Mouse (Mus musculus) lung, adult 2 months (tissue): ENCODE measurements around the gene Prpsap2. TPM values are rescaled to one million over a fixed set of nuclear protein-coding genes. Genes with fewer than 3 reads are reported as not detected.

Experiments used
- DNase-seq: peaks from one replicate; pipeline ENCODE4 v3.0.0; 2022
- H3K4me1 ChIP-seq: fragments of 200-500 bp; 2 replicates; pipeline ENCODE4 v1.6.1; 2011; ENCODE audit warnings: low read length; ENCODE audit not compliant: control insufficient read depth, insufficient read depth
- H3K4me3 ChIP-seq: fragments of 200-500 bp; replicated peaks from 2 replicates; pipeline ENCODE3; 2011; ENCODE audit warnings: low read depth, mild to moderate bottlenecking, control low read depth, low read length; ENCODE audit errors: extremely low read depth
- CTCF ChIP-seq: fragments of 200-500 bp; IDR thresholded peaks from 2 replicates; pipeline ENCODE4 v1.5.1; 2011; ENCODE audit warnings: mild to moderate bottlenecking, low read length, control low read depth; ENCODE audit not compliant: insufficient read depth
- POLR2A ChIP-seq: fragments of 200-500 bp; IDR thresholded peaks from 2 replicates; pipeline ENCODE4 v1.6.1; 2011; ENCODE audit warnings: low read depth, mild to moderate bottlenecking, control low read depth, low read length, borderline replicate concordance; ENCODE audit errors: extremely low read depth
- WGBS: fragments of 180-500 bp; shearing (Covaris S2); methylation state at CpG from one replicate; pipeline ENCODE4 v1.1.7; 2018; 5-methylcytosine and 5-hydroxymethylcytosine counted together
- polyA plus RNA-seq: library from polyadenylated mRNA; depleted of rRNA; stranded (reverse); fragments of >200 nt; gene quantifications from 2 replicates; pipeline ENCODE4 v1.2.3, GENCODE M21; 2012

Prpsap2 gene
- polyA plus RNA-seq, 1 experiment: 14.2 TPM

DNA sequence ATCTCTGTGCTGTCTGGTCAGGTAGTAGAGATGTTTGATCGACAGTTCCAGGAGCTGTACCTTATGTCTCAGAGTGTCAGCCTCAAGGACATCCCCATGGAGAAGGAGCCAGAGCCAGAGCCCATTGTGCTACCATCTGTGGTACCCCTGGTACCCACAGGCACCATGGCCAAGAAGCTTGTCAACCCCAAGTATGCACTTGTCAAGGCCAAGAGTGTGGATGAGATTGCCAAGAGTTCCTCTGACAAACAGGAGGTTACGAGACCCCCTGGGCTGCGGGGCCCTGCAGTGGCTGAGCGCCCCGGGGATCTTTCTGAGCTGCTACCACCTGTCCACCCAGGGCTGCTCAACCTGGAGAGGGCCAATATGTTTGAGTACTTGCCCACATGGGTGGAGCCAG lies 59.4 kb downstream of the Prpsap2 start:
- DNase-seq: no peak
- no peak for TF ChIP-seq POLR2A
- TF ChIP-seq CTCF: no peak
- Histone ChIP-seq H3K4me3 (no peak overlapping the region), H3K4me1 (no peaks in the 10 kb centered on the region)
- WGBS: 94% methylated on average over 5 of the region's 5 CpGs

DNA sequence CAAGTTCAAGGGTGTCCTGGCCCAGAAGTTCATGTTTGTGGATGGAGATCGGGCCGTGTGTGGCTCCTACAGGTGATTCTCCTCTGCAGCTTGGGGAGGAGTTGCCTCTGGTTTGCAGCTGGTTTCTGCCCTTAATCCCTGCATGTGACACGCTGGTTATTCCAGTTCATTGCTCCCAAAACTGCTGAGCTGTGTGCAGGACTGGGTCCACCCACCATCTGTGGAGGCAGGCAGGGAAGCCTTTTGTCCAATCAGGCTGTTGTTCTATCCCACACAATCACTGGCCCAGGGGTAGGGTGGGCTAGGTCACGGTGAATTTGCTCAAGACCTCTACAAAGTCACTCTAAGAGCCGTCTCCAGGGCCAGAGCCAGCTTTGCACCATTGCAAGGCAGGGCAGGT lies 60.2 kb downstream of the Prpsap2 start:
- H3K4me1 ChIP-seq: no peaks in the 10 kb centered on the region
- H3K4me3 ChIP-seq: no peak overlapping the region
- TF ChIP-seq POLR2A (no peak), CTCF (no peak)
- 80% methylated on average over 5 of the region's 5 CpGs for WGBS
- no peak for DNase-seq

DNA sequence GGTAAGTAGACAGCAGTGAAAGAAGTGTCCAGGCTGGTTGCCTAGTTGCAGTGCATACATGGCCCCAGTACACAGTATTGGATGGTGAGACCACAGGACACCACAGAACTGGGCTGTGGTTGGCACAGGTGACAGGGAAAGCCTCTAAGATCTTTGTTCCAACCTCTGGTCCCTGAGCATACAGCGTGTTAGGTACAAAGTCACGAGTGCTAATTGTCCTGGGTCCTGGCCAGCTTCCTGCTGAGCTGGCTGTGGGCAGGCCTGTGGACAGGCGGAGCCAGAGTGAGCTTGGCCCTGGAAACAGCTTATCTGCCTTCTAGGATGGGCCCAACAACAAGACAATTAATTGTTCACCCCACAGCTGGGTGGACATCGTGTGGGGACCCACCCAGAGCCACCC lies 62.0 kb downstream of the Prpsap2 start:
- WGBS: 26% methylated on average over 4 of the region's 4 CpGs
- peak; percentile 24 for DNase-seq
- Histone ChIP-seq H3K4me1 (no peaks in the 10 kb centered on the region), H3K4me3 (no peak overlapping the region)
- TF ChIP-seq CTCF: no peak
- no peak for TF ChIP-seq POLR2A

DNA sequence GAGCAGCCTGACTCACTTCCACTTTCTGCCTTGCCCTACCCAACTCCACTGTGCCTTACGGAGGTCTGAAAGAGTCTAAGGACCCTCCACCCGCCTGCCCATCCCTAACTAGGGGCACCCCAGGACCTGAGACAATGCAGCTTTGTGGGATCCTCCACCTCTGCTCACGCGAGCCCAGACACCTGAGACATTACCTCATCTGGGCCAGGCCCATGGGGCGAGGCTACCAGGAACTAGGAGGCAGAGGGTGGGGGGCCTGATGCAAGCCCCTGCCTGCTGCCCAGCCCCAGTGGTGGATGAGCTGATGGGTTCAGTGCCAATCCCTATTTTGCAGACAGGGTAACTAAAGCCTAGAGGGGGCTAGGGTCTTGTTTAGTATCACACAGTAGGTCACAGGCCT lies 62.4 kb downstream of the Prpsap2 start:
- Histone ChIP-seq H3K4me3 (no peak overlapping the region), H3K4me1 (no peaks in the 10 kb centered on the region)
- no peak for TF ChIP-seq POLR2A
- no peak for DNase-seq
- WGBS: 85% methylated on average over 5 of the region's 5 CpGs

DNA sequence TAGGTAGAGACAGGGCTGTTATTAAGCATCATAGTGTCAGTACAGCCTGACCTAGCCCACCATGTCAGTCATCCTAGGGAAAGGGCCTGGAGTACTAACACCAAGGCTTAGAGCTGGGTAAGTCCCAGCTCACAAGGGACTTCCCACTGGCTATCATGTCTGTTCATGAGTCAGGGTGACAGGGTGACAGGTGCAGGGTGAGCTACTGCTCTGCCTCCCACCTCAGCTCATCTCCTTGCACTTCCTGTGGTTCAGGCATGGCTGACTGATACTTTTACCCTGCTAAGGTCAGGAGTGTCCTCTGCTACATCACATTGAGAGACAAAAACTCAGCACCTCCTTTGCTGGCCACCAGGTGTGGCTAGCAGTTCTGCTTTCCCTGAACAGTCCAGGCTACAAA lies 63.0 kb downstream of the Prpsap2 start:
- Histone ChIP-seq H3K4me1 (no peaks in the 10 kb centered on the region), H3K4me3 (no peak overlapping the region)
- no peak for DNase-seq
- TF ChIP-seq POLR2A: no peak
- no peak for TF ChIP-seq CTCF

DNA sequence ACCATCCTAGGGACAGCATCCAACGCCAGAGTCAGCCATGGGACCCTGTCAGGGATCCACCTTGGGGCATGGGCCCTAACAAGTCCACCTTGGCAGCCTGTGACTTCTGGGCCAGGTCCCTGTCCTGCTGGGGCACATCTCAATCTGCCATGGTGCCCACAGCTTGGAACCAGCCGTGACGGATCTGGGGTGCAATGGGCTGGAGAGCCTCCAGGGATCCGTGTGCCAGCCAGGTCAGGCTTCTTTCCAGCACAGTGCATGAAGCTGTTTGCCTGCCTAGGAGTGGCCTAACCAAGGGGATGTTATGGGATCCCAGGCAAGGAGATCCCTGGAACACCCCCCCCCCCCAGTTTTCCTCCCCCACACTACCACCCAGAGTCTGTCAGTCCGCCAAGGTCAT lies 68.9 kb downstream of the Prpsap2 start:
- WGBS: 91% methylated on average over 5 of the region's 5 CpGs
- no peak for DNase-seq
- TF ChIP-seq CTCF (no peak), POLR2A (no peak)
- Histone ChIP-seq H3K4me3 (no peak overlapping the region), H3K4me1 (no peaks in the 10 kb centered on the region)

DNA sequence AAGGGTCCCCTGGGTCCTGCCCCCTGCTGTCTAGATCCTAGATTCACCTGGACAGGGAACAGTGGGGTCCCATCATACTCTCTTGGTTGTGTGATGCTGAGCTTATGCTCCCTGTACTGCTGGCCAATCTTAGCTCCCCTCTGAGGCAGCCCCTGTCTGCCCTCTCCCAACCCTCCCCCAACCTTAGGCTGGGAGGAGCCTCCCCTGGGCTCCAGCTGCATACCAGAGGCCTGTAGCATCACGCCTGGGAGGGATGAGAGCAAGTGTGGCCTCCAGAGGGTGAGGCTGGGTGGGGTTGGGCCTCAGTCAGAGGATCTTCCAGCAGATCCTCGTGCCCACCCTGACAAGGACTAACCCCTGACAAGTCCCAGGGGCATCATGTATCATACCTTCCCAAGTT lies 74.3 kb downstream of the Prpsap2 start:
- 70% methylated on average over 2 of the region's 2 CpGs for WGBS
- Histone ChIP-seq H3K4me1 (peaks cover 4% of the 10 kb centered on the region; the same call in 1 of the 2 replicates), H3K4me3 (no peak overlapping the region)
- no peak for DNase-seq
- TF ChIP-seq CTCF: no peak
- TF ChIP-seq POLR2A: no peak

DNA sequence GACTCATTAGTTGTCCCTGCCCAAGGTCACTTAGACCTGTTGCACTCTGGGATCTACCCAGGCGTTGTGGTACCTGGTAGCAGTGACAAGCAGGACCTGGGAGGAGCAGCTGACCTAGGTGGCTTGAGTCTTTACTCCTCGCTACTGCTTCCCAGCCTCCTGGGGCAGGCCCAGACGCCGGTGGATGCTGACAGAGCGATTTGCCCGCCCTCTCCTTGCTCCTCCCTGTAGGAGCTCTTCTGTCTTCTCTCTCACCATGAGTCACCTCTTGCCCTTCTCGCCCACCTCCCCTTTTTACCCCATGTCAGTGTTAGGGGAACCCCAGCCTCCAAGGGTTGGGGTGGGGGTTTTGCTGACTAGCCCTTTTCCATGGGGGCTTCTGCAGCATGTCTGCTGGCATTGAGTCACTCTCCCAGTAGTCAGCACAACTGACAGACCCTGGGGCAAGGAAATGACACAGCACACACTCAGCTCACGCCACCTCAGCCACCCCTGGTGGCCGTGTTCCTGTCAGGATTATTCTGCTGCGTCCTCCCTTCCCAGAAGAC lies 74.9 kb downstream of the Prpsap2 start:
- no peak for DNase-seq
- peaks cover 4% of the 10 kb centered on the region; the same call in 1 of the 2 replicates for H3K4me1 ChIP-seq
- TF ChIP-seq CTCF (no peak), POLR2A (no peak)
- 69% methylated on average over 10 of the region's 10 CpGs for WGBS
- H3K4me3 ChIP-seq: no peak overlapping the region

DNA sequence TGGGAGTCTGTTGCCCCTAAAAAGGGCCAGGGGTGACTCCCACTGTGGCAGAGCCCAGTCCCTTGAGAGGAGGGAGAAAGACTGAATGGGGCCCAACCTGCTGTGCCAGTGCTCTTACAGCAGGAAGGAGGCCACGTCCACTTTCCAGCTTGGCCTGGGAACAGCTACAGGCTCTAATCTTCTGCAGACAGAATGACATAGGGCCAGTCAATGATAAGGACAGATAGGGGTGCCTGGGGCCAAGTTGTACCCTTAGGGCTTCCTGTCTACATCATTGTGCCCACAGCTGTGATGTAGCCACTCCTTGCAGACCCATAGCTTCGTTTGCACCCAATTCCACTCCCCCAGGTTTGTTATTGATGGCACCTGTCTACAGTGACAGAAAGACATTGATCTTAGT lies 75.7 kb downstream of the Prpsap2 start:
- TF ChIP-seq CTCF: no peak
- no peak for TF ChIP-seq POLR2A
- no peak for DNase-seq
- Histone ChIP-seq H3K4me1 (peaks cover 4% of the 10 kb centered on the region; the same call in 1 of the 2 replicates), H3K4me3 (no peak overlapping the region)
- WGBS: 60% methylated on average over 2 of the region's 2 CpGs

DNA sequence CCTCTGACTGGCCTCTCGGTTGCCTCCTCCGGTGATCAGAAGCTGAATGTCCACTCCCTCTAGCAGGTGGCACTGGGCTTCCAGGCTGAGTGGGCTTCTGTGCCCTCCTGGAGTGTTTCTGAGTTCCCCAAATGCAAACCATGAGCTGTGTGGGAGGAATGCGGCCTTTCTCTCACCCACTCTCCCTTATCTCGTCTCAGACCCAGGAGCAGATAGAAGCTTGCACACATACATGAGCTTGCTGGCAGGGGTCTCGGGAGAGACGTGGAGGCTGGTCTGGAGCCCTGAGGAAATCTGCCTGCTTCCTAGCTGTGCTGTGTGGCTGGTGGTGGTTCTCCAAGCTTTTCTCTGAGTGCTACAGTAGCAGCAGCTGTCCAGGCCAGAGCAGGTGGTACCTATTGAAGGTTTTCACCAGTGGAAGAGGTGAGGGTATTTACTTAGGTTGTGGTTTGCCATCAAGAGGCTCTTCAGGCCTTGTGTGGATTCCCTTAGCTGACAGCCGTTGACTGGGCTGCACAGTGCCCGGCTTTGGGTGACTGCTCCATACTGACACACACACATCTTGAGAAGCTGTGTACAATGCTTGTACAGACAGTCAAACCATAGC lies 76.7 kb downstream of the Prpsap2 start:
- peak; percentile 21 for DNase-seq
- Histone ChIP-seq H3K4me1 (peaks cover 4% of the 10 kb centered on the region; the same call in 1 of the 2 replicates), H3K4me3 (no peak overlapping the region)
- 71% methylated on average over 8 of the region's 8 CpGs for WGBS
- TF ChIP-seq POLR2A: no peak
- TF ChIP-seq CTCF: no peak
